Mouse (Mus musculus) neural tube, embryonic 14.5 days (tissue): Measurements from ENCODE around the gene Wdr4. TPM values are rescaled to one million over a fixed set of nuclear protein-coding genes. Genes with fewer than 3 reads are reported as not detected.

ENCODE experiments used
- ATAC-seq: fragments of 200-750 bp; cut with Nextera tagmentation; 2 replicates; pipeline ENCODE4 v1.8.0; 2017; ENCODE audit warnings: low read depth, mild to moderate bottlenecking, moderate TSS enrichment, moderate library complexity
- H3K27ac ChIP-seq: fragments of 300-500 bp; sonication (generic); 2 replicates; pipeline ENCODE4 v1.5.1; 2014; ENCODE audit warnings: low read depth, mild to moderate bottlenecking, control low read depth, low read length, moderate library complexity, mixed read lengths
- H3K27me3 ChIP-seq: fragments of 300-500 bp; sonication (generic); 2 replicates; pipeline ENCODE4 v1.6.1; 2014; ENCODE audit warnings: low read length; ENCODE audit not compliant: control insufficient read depth, insufficient read depth
- H3K36me3 ChIP-seq: fragments of 300-500 bp; sonication (generic); 2 replicates; pipeline ENCODE4 v1.6.1; 2014; ENCODE audit warnings: low read length, mixed read lengths; ENCODE audit not compliant: control insufficient read depth, insufficient read depth
- H3K4me1 ChIP-seq: fragments of 300-500 bp; sonication (generic); 2 replicates; pipeline ENCODE4 v1.6.1; 2014; ENCODE audit warnings: low read length; ENCODE audit not compliant: control insufficient read depth, insufficient read depth
- H3K4me2 ChIP-seq: fragments of 300-500 bp; sonication (generic); 2 replicates; pipeline ENCODE4 v1.6.1; 2014; ENCODE audit warnings: mild to moderate bottlenecking, low read depth, low read length, control low read depth
- H3K4me3 ChIP-seq: fragments of 300-500 bp; sonication (generic); 2 replicates; pipeline ENCODE4 v1.5.1; 2014; ENCODE audit warnings: low read depth, low read length, control low read depth, mixed read lengths
- H3K9ac ChIP-seq: fragments of 300-500 bp; sonication (generic); replicated peaks from 2 replicates; pipeline ENCODE4 v1.6.1; 2014; ENCODE audit warnings: low read depth, mild to moderate bottlenecking, control low read depth, low read length, mixed read lengths
- H3K9me3 ChIP-seq: fragments of 300-500 bp; sonication (generic); 2 replicates; pipeline ENCODE4 v1.6.1; 2016; ENCODE audit warnings: low read length; ENCODE audit not compliant: control insufficient read depth
- WGBS: fragments of 180-500 bp; shearing (Covaris S2); extraction: QIAGEN DNeasy Blood & Tissue Kit; methylation state at CpG from one replicate; pipeline ENCODE4 v1.1.7; 2014; 5-methylcytosine and 5-hydroxymethylcytosine counted together
- microRNA-seq: library from miRNA; unstranded; fragments of <30 nt; microRNA quantifications from one replicate; pipeline ENCODE4, GENCODE M21; 2016
- polyA plus RNA-seq: library from polyadenylated mRNA; unstranded; fragments of >200 nt; fragmentation: Nextera tagmentation; extraction: Ambion mirVana; gene quantifications from 2 replicates; pipeline ENCODE4 v1.2.1, GENCODE M21; 2014

Gene Wdr4
- polyA plus RNA-seq, 1 experiment from 2014 or later = 29.9 TPM

- no peak for ATAC-seq
- Histone ChIP-seq H3K4me2 (no peak overlapping the region), H3K27ac (peak overlapping the region; percentile 80), H3K4me3 (no peak overlapping the region), H3K27me3 (no peaks in the 10 kb centered on the region), H3K9ac (no peak overlapping the region), H3K9me3 (no peaks in the 10 kb centered on the region), H3K4me1 (peaks cover 16% of the 10 kb centered on the region), H3K36me3 (no peaks in the 10 kb centered on the region; the same call in 1 of the 2 replicates)
- 51% methylated on average over 3 of the region's 3 CpGs for WGBS
Observed at GRCm38 (mm10) chr17:31450206-31450605, 69.6 kb downstream of the Wdr4 start.

GRCm38 (mm10) chr17:31448519-31448918 lies 71.3 kb downstream of the Wdr4 start:
- Histone ChIP-seq H3K4me3 (no peak overlapping the region), H3K36me3 (no peaks in the 10 kb centered on the region; the same call in 1 of the 2 replicates), H3K27ac (no peak overlapping the region), H3K9me3 (no peaks in the 10 kb centered on the region), H3K27me3 (no peaks in the 10 kb centered on the region), H3K9ac (no peak overlapping the region), H3K4me1 (peaks cover 21% of the 10 kb centered on the region), H3K4me2 (no peak overlapping the region)
- 84% methylated on average over 1 of the region's 1 CpGs for WGBS
- ATAC-seq = no peak

- ATAC-seq = no peak
- H3K4me2 ChIP-seq = no peak overlapping the region
- H3K36me3 ChIP-seq = no peaks in the 10 kb centered on the region; the same call in 1 of the 2 replicates
- H3K4me1 ChIP-seq = peaks cover 25% of the 10 kb centered on the region
- no peak overlapping the region for H3K27ac ChIP-seq
- no peak overlapping the region for H3K9ac ChIP-seq
- no peak overlapping the region for H3K4me3 ChIP-seq
- H3K27me3 ChIP-seq = no peaks in the 10 kb centered on the region
- no peaks in the 10 kb centered on the region for H3K9me3 ChIP-seq
- WGBS = 80% methylated on average over 5 of the region's 5 CpGs
Observed at GRCm38 (mm10) chr17:31447766-31448165, 72.0 kb downstream of the Wdr4 start.

GRCm38 (mm10) chr17:31445061-31445731 lies 74.6 kb downstream of the Wdr4 start:
- Histone ChIP-seq H3K4me3 (no peak overlapping the region), H3K27ac (no peak overlapping the region), H3K9ac (no peak overlapping the region), H3K9me3 (no peaks in the 10 kb centered on the region), H3K36me3 (no peaks in the 10 kb centered on the region; the same call in 1 of the 2 replicates), H3K27me3 (no peaks in the 10 kb centered on the region), H3K4me2 (no peak overlapping the region), H3K4me1 (peaks cover 10% of the 10 kb centered on the region; the same call in 1 of the 2 replicates)
- 67% methylated on average over 7 of the region's 7 CpGs for WGBS
- no peak for ATAC-seq

Small RNA genes lying within 50 kb of the gene (microRNA-seq; reads per million reads assigned to microRNA genes)
- gene Gm24970 = not detected

Other genes with a start within 250 kb of the Wdr4 start
- 2.0 and 3.3 TPM in 2 replicates for gene Rsph1, start 242.6 kb downstream of the Wdr4 start, polyA plus RNA-seq
- 10.1 and 10.5 TPM in 2 replicates for gene Slc37a1, start 233.2 kb downstream of the Wdr4 start, polyA plus RNA-seq
- 26.8 and 29.5 TPM in 2 replicates for gene Pde9a, start 133.8 kb downstream of the Wdr4 start, polyA plus RNA-seq
- 422 and 513 TPM in 2 replicates for gene Ndufv3, start 135 bp upstream of the Wdr4 start, polyA plus RNA-seq
- gene Pknox1, start 44.8 kb upstream of the Wdr4 start, polyA plus RNA-seq = 60.2 and 64.9 TPM in 2 replicates
- 10.1 and 10.7 TPM in 2 replicates for gene Cbs, start 117.3 kb upstream of the Wdr4 start, polyA plus RNA-seq
- gene U2af1, start 138.9 kb upstream of the Wdr4 start, polyA plus RNA-seq = 101 and 116 TPM in 2 replicates
- gene Cryaa, start 157.8 kb upstream of the Wdr4 start, polyA plus RNA-seq = 0.20 TPM in 1 of 2 replicates, not detected in the other